Mouse (Mus musculus) frontal cortex, postnatal 36 days (tissue): Measurements from ENCODE around the gene Pacrg.

Experiments used
- DNase-seq, 2 experiments: peaks; one replicate each; pipeline ENCODE4 v3.0.0; 2022; ENCODE audit warnings: low spot score in 2 of 2

Gene Pacrg

DNA sequence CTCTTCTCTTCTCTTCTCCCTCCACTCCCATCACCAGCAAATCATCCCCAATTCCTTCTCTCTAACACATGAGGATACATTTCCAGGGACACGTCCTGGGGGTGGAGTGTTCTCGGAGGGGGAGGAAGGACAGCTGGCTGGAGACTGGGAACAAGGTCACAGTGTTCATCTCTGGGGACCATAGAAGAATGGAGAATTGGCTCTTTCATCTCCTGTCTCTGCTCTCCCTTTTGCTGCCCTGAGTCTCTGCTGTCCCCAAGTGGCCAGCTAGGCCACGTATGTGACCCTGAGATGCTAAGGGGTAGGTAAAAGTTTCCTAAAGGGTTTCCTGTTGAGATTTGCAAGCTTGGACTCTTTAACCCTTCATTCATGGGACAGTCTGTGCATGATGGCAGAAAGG lies 347.0 kb downstream of the Pacrg start:
- DNase-seq: peak; percentile 35 to 38

DNA sequence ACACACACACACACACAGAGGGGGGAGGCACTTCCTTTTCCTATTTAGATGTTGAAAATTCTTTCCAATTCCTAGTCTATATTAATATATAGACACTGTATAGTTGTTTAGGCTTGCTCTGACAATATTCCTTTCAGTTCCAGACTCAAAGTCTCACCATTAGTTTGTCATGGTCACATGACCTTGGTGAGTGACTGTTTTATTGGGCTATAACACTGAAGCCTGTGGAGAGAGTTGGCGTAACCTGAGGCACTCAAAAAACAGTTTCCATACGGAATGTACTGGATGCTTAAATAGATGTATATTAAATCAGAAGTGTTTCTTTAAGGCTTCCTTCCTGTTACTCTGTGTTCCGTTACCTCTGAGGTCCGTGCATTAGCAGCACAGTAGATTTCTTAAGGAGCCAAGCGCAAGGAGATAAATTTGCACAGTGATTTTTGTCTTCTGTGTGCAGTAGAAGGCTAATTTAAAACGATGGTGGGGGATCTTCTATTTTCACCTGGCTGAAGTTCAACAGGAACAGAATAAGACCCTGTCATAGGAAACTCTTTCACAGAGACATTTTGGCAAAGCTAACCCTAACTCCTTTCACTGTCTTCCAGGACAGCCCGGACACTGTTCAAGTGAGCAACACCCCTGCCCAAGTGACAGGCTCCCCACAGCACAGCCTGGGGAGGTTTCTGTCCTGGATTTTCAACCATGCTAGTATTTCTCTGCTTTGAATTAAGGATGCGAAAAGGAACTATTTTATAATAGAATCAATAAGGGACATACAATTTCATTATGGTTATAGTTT lies 349.5 kb downstream of the Pacrg start:
- DNase-seq: no peak

DNA sequence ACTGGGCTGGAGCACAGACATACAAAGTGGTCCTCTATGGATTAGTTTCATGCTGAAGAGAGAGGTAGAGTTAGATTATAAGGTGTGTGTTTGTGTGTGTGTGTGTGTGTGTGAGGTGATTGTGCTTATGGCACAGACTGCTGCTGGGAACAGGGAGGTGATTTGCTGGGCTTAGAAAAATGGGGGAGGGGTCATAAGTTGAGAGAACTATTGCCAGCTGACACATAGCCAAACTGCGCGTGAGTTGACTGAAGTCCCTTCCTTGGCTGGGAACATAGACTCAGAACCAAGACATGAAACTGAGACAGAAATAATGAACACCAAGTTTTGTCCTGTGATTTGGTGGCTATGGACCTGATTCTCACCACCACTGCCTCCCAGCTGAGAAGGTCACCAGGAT lies 351.2 kb downstream of the Pacrg start:
- no peak for DNase-seq

DNA sequence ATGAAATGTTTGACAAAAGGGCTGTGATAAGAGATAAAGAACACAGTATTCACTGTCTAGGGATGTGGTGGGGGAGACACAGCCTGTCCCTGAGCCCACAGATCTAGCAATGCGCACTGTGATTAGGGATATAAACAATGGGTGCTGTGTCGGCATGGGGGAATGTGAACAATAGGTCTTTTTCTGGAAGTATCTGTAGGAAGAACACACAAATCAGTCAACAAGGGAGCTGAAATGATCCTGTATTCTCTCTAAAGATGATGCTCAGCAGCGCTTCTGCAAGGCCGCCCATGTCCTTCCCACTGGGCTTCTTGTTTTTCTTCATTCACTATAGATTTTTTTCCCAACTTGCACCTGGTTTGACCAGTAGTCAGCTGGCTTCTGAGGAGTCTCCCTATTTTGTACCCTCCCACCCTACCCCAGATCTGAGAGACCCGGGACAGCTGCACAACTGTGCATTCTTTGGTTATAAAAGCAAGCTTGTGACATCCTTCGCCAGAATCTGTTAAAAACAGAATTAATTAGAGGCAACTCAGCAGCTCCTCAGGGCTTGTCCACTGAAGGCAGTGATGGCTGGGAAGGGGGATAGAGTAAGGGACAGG lies 356.1 kb downstream of the Pacrg start:
- DNase-seq: no peak

DNA sequence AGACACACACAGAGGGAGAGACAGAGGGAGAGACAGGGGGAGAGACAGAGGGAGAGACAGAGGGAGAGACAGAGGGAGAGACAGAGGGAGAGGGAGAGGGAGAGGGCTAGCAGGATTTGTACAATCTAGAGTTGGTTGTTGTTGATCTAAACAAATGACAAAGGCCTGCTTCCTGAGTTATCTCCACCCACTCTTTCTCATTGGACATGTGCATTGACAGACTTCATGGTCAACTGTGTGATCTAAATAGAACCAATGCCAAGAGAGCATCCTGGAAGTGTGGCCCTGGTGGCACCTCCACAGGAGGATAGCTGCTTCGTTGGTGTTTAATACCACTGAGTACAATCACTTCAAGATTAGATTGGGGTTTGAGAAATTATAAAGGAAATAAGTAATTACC lies 359.0 kb downstream of the Pacrg start:
- DNase-seq: no peak

DNA sequence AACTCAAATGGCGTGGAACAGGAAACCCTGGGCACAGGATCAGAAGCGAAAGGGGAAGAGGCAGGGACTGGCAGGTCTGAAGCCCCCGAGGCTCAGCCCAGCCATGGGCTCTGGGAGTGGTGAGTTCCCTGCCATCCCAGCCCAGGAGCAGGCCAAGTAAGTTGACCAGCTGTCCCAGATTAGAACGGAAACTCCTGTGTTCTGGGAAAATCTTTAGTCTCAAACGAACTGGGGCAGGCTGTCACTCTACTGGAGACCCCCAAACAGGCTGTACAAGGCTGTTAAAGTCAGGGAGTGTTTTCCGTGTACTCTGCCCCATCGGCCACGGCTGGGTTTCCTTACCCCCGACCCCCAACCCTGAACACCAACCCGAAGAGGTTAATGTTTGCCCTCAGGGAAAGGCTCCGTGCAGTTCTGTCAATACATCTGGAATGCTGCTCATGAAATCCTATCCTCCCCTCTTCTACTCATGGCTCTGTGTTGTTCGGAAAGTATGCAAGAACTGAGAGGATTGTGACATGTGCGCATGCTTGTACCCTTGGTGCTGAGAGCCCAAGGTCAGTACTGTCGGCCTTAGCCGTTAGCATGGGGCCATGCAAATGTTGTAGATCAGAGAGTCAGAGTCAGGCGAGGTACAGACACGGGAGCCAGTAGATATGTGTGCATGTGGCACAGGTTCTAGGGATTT lies 360.9 kb downstream of the Pacrg start:
- no peak for DNase-seq

DNA sequence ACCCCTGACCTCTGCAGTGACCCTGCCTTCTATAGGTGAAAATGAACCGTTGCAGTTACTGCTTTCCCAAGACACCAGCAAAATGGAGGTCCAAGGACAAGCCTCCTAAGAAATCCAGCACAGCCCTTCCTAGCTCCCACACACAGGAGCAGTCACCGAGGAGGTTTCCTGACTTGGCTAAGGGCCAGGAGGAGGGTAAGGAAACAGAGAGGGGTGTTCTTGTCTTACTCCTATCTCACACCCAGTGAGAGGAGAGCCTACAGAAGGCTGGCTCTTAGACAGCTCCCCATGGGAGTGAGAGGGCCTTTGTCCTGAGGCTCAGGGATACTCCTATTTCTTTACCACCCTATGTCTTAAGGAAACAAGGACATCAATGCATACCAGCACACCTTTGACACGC lies 361.7 kb downstream of the Pacrg start:
- DNase-seq: no peak

DNA sequence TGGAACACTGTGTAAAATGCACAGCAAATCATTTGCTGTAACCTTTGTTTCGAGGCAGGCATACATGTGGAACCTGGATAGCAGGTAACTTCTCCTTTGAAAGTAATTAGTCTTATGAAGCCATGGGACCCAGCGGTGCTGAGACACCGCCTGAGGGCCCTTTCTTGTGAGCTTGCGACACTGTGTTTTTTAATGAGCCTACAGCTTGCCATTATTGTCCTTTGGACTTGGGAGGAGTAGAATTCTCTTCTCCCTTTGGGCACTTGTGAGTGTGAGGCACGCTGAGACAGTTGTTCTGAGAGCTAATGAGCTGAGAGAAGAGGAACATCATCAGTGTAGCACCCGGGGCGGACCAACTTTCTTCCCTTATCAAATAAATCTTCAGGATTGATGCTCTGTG lies 363.3 kb downstream of the Pacrg start:
- no peak for DNase-seq

DNA sequence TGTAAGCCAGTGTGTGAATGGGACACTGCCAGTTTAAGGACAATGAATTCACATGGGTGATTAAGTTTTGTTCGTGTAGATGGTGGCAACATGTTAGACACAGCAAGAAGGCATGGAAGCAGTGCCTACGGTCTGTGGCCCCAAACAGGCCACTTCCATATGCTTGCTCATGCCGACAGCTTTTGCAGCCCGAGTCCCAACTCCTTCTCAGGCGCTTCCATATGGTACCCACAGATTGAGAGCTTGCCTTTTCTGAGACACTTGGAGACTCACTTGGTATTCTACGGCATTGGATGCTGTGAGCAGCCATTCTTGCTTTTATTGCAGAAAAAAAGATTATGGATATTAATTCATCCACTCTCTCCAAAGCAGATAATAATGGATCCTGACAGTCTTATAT lies 365.1 kb downstream of the Pacrg start:
- DNase-seq: no peak

DNA sequence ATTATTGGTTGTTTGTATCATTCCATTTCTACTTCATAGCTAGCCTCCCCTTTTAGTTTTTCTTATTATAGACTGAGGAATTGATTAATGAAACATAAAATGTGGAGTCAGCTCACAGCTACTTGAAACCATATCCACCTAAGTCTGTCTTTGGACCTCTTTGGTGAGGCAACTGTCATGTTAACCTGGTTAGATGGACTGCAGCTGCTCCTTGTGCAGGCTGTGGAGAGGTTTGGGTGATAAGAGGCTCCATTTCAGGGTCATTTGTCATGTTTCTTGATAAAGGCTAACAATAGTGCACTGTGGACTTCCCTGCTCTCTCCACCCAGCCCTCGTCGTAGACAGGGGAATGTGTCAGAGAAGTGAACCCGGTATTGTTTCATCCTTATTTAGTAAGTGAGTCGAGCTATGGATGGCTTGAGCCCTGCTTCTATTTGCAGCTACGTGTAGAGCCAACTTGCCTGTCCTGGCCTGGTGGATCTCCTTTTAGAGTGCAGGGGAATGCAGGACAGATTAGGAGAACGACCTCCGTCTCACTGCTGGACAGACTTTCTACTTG lies 366.2 kb downstream of the Pacrg start:
- DNase-seq: no peak

DNA sequence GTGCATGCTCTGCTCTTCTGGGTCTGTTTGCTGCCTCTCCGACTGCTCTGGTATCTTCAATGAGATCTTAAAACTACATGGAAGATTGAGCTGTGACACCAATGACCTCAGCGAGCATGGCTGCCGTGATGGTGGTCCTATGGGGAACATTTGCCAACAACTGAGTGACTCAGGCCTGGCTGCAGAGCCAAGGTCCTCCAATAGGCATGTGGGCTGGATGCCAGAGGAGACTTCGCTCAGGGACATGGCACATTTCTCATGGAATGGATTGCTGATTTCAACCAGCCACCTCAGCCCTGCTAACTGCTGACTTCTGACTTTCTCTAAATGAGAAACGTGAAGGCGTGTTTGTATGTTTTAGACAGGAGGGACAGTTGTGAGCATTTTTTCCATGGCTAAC lies 366.9 kb downstream of the Pacrg start:
- no peak for DNase-seq

DNA sequence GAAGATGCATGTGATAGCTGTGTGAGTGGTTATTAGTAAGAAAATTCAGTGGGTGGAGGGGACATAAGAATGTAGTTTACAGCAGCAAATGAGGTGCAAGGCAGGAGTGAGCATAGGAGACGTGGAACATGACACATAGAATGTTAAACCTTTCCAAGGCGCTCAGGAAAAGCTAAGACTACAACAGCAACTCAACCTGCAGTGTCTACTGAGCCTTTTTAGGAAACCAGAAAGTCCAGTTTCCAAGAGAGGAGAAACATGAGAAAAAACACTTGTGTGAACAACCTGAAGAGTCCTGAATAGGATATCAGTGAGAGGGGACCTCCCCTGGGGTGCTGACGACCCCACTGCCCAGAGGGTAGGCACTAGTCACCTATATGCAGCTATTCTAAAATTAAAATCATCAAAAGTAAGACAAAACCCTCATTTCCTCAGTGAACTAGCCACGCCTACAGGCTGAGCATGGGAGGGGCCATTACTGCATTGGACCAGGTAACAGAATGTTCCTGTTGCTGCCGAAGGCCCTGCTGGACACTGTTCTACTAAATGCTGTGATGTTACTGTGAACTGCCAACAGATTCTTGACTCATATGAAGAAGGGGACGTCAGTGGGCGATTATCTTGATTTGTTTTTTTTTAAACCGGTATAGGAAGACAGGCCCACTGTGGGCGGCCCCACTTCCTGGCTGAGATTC lies 370.1 kb downstream of the Pacrg start:
- DNase-seq: no peak

DNA sequence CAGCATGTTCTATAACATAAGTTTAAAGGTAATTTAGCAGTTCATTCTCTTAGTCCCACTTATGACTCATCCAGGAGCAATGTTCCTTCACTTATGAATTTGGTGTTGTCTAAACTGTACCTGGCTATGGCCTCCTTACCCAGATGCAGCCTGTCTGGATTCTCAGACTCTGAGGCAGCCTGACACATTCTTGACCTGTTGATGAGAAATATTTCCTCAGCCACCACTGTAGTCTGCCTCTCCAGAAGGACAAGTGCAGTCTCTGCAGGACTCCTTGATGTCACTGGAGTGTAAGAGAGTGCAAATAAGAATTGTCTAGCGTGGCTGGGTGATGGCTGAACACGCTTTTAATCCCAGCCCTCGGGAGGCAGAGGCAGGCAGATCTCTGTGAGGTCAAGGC lies 373.0 kb downstream of the Pacrg start:
- no peak for DNase-seq

DNA sequence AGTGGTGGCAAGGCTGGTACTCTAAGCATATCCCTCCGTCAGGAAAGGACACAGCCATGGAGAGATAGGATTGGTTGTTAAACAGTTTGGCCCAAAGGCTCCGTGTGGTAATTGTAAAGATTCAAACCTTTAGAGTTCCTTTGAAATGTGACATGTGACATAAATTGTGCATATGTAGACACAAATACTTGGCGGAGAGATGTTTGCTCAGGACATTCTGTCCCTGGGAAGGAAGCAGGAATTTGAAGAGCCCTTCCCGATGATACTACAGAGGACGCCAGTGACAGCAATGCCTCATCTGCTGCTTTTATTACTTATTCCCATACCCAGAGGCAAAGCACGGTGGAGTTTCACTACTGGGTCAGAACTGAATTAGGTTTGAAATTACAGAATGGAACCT lies 374.6 kb downstream of the Pacrg start:
- DNase-seq: no peak

DNA sequence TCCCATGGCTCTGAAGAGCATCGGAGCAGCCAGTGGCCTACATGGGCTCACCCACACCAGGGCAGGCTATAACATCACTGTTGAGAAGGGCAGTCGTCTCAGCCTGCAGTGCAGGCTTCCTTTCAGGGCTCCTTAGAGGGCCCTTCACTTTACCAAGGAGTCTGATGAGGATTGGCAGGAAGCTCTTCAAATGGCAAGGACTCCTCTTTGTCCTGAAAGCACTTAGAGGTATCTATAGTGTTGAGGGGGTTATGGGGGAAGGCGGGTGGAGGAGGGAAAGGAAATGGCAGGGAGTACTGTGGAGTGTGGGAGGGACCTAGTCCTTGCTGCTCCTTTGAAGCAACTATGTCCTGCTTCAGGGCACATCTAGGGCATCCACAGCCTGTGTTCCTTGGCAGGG lies 375.4 kb downstream of the Pacrg start:
- no peak for DNase-seq

DNA sequence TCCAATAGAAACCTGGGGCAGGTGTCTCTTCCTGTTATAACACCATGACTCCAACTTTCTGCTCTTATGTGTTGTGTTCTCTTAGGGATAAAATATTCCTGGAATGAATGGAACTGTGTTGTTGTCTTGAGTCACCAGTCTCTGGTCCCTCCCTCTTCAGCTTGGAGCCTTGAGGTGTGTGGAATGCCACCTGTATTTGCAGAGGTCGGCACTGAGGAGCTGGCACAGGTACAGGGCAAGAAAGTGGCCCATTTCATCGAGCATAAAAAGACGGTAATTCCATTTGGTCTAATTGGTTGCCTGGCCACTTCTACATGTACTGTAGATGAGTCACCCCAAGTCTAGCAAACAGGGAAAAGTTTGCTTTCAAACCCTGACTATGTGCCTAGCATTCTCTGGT lies 376.5 kb downstream of the Pacrg start:
- DNase-seq: no peak

DNA sequence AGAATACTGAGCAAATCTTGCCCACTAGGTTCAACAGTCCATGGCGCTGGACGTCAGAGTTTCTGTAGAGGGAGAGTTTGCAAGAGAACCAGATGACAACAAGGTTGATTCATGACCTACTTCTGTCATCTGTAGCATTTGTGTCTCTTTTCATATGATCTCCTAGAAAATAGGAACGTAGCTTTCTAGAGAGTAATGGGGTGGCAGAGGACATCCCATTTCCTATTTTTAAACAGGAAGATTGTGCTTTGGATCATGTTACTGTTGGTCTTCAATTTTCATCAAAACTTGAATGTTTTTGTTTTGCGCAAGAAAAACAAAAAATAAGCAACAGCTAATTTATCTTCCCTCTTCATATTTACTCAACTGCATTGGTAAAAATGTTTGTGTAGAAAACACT lies 379.2 kb downstream of the Pacrg start:
- DNase-seq: no peak

DNA sequence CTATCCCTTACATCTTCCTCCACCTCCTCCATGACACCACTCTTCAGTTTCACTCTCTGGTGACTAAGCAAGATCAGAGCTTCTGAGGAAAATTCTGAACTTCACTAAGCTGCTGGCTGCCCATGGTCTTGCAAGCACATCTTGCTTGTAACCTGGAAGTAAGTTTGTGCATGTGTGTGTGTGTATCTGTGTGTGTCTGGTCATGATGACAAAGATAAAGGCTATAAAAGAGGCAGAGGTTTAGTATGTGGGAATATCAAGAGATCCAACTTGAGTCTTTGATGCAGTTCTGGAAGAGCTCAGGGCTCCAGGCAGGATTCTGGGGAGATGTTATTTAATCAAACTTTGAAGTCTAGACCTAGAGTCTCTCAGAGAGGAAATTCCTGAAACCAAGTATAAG lies 381.4 kb downstream of the Pacrg start:
- no peak for DNase-seq

DNA sequence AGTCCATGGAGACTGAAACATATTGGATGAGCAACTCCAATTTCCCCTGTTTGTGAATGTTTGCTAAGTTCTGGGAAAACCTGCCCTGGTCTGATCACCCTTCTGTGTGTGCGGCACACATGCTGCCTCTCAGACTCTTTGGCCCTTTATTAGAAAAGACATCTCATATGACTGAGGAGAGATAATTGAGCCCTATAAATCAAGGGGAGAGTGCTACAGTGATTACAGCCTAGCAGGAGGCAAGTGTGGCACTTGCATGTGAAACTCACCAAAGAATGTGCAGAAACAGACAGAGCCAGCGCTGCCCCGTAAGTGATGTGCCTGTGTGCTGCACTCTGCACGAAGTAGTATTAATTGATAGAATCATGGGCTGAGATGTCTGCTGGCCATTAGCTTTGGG lies 383.7 kb downstream of the Pacrg start:
- DNase-seq: no peak

DNA sequence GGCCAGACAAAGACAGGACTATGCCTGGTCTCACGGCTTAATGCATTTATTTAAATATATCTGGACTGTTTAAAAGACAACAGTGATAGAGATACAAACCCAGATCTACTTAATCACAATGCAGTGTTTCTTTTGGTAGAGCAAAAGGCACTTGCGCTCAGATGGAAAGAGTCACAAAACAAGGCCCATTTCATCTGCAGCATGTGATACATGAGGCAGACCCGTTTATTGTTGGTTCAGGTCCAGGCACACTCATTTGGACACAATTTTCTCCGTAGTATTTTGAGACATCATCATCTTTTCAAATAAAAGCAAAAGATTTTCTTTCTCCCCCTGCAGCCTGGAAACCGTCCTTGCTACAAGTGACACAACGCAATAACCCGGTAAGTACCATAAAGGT lies 384.1 kb downstream of the Pacrg start:
- no peak for DNase-seq

DNA sequence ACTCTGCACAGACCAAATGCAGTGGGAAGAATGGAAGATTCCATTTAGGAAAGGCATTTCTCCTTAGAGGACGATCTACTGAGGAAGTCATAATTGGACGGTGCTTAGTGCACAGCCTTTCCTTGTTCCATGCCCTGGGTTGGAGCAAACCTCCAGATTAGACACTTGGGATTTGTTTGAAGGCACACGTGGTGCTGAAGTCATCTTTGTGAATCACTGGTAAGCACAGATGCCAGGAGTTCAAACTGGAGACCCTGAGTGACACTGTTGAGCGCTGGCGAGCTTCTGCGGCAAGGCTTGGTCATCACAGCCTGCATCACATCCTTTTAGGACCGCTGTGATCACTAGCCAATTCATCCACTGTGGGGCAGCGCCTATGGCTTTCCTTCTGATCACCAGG lies 385.7 kb downstream of the Pacrg start:
- DNase-seq: no peak

DNA sequence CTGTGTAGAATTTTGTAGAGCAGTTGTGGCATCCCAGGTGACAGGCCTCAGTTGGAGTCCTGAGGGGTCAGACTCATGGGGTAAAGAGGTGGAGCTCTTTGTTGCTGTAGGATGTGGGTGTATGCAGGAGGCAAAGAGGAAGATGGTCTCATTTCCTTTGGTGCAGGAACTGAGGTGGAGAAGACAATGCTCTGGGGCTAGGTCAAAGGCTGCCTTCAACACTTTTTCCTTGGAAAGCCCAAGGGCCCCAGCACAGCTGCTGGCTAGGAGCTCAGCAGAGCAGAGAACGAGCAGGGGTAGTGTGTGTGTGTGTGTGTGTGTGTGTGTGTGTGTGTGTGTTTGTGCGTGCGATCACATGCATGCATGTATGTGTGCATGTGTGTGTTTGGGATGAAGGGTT lies 387.3 kb downstream of the Pacrg start:
- DNase-seq: no peak
